Mouse (Mus musculus) ES-Bruce4 (cell line): Measurements from ENCODE around the gene Atp6v1g3. TPM values are rescaled to one million over a fixed set of nuclear protein-coding genes. Genes with fewer than 3 reads are reported as not detected.

Source experiments
- H3K27ac ChIP-seq: 2 replicates; pipeline ENCODE4 v1.5.1; 2012; ENCODE audit warnings: low read length, inconsistent platforms; ENCODE audit not compliant: insufficient read depth
- H3K27me3 ChIP-seq: 2 replicates; pipeline ENCODE4 v1.6.1; 2012; ENCODE audit warnings: mild to moderate bottlenecking, low read length, inconsistent platforms; ENCODE audit not compliant: control insufficient read depth, poor library complexity, insufficient read depth, severe bottlenecking
- H3K36me3 ChIP-seq: 2 replicates; pipeline ENCODE4 v1.6.1; 2012; ENCODE audit warnings: inconsistent platforms, mild to moderate bottlenecking, low read length, moderate library complexity; ENCODE audit not compliant: control insufficient read depth, poor library complexity, insufficient read depth, severe bottlenecking
- H3K4me1 ChIP-seq: one replicate; pipeline ENCODE4 v1.8.1; 2011; ENCODE audit warnings: low read length; ENCODE audit not compliant: control insufficient read depth, insufficient read depth
- H3K4me3 ChIP-seq: 2 replicates; pipeline ENCODE4 v1.5.1; 2011; ENCODE audit warnings: low read depth, mild to moderate bottlenecking, low read length
- H3K9ac ChIP-seq: 2 replicates; pipeline ENCODE4 v1.6.1; 2012; ENCODE audit warnings: low read depth, mild to moderate bottlenecking, inconsistent platforms; ENCODE audit not compliant: poor library complexity, severe bottlenecking
- H3K9me3 ChIP-seq: replicated peaks from 2 replicates; pipeline ENCODE4 v1.6.1; 2012; ENCODE audit warnings: mild to moderate bottlenecking, low read length, inconsistent platforms; ENCODE audit not compliant: control insufficient read depth, poor library complexity, insufficient read depth, severe bottlenecking
- CTCF ChIP-seq: IDR thresholded peaks from one replicate; pipeline ENCODE4 v1.8.1; 2011; ENCODE audit warnings: low read depth, low read length
- EP300 ChIP-seq: IDR thresholded peaks from 2 replicates; pipeline ENCODE4 v1.6.1; 2011; ENCODE audit warnings: low read depth, low read length; ENCODE audit not compliant: insufficient read depth
- POLR2A ChIP-seq: IDR thresholded peaks from one replicate; pipeline ENCODE4 v1.8.1; 2011; ENCODE audit warnings: low read length; ENCODE audit not compliant: insufficient read depth
- polyA plus RNA-seq: library from polyadenylated mRNA; stranded (reverse); fragments of >200 nt; gene quantifications from 2 replicates; pipeline ENCODE4 v1.2.4, GENCODE M21; 2011; ENCODE audit warnings: low read depth; ENCODE audit not compliant: missing spikeins, insufficient read depth, insufficient read length

Atp6v1g3 gene
- polyA plus RNA-seq = not detected in 2 replicates

- no peaks in the 10 kb centered on the region for H3K27me3 ChIP-seq
- H3K4me1 ChIP-seq = no peaks in the 10 kb centered on the region
- no peaks in the 10 kb centered on the region for H3K36me3 ChIP-seq
- no peak within 1 kb of the TSS for H3K4me3 ChIP-seq
- no peak within 1 kb of the TSS for H3K9ac ChIP-seq
- H3K9me3 ChIP-seq = no peaks in the 10 kb centered on the region
- no peak for TF ChIP-seq EP300
- TF ChIP-seq CTCF = no peak
- no peak for TF ChIP-seq POLR2A
- H3K27ac ChIP-seq = no peak within 1 kb of the TSS
Measured at GRCm38 (mm10) chr1:138273438-138273837, at the start of gene Atp6v1g3. Gene Atp6v1g3, plus strand, starts transcription at chr1:138273738.

DNA sequence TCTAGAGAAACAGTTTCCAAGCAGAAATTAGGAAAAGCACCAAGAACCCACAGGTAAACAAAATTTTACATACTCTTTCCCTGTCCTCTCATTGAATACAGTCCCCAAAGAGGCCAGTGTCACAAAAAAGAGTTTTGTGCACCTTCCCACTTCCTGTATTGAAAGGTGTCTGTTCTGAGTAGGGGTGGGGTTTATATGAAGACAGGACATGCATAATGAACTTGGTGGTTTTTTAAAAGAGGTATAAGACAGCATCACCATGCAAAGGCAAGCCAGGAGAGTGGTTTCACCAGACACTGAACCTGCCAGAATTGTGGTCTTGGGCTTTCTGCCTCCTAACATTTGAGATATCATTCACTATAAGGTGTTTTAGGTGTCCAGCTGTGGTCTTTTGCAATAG is 40.5 kb upstream of the Atp6v1g3 start:
- H3K9me3 ChIP-seq = peaks cover 6% of the 10 kb centered on the region
- H3K4me1 ChIP-seq = no peaks in the 10 kb centered on the region
- no peak overlapping the region for H3K27ac ChIP-seq
- TF ChIP-seq EP300 = no peak
- TF ChIP-seq CTCF = no peak
- TF ChIP-seq POLR2A = no peak
- H3K27me3 ChIP-seq = no peaks in the 10 kb centered on the region
- H3K9ac ChIP-seq = no peak overlapping the region
- no peak overlapping the region for H3K4me3 ChIP-seq
- no peaks in the 10 kb centered on the region for H3K36me3 ChIP-seq

- Histone ChIP-seq H3K4me3 (no peak overlapping the region), H3K9ac (no peak overlapping the region), H3K9me3 (no peaks in the 10 kb centered on the region), H3K27me3 (no peaks in the 10 kb centered on the region), H3K27ac (no peak overlapping the region), H3K36me3 (no peaks in the 10 kb centered on the region), H3K4me1 (no peaks in the 10 kb centered on the region)
- no peak for TF ChIP-seq CTCF
- TF ChIP-seq POLR2A = no peak
- TF ChIP-seq EP300 = no peak
Measured at GRCm38 (mm10) chr1:138237252-138237651, 36.3 kb upstream of the Atp6v1g3 start.

- H3K9me3 ChIP-seq = no peaks in the 10 kb centered on the region
- no peak overlapping the region for H3K4me3 ChIP-seq
- no peak for TF ChIP-seq EP300
- no peak for TF ChIP-seq POLR2A
- TF ChIP-seq CTCF = no peak
- no peaks in the 10 kb centered on the region for H3K4me1 ChIP-seq
- H3K27me3 ChIP-seq = no peaks in the 10 kb centered on the region
- no peak overlapping the region for H3K9ac ChIP-seq
- H3K27ac ChIP-seq = no peak overlapping the region
- no peaks in the 10 kb centered on the region for H3K36me3 ChIP-seq
Measured at GRCm38 (mm10) chr1:138243947-138244346, 29.6 kb upstream of the Atp6v1g3 start.

DNA sequence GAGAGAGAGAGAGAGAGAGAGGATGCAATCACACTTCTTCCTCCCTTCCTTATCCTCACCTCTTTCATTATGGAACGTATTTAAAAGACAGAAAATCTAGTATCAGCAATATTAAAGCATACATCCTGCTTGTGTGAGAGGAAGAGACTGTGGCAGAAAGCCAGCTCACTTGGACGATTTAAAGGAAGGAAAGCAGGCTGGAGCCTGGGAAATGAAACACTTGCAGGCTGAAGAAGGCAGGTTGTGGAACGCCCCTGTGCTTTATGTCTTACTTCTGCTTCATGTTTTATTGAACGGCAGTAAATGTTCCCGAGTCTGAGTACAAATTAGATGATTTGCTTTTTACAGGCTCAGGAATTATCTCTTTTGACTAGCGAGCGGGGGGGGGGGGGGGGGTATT is 29.1 kb upstream of the Atp6v1g3 start:
- no peaks in the 10 kb centered on the region for H3K27me3 ChIP-seq
- H3K4me3 ChIP-seq = no peak overlapping the region
- H3K36me3 ChIP-seq = no peaks in the 10 kb centered on the region
- no peaks in the 10 kb centered on the region for H3K4me1 ChIP-seq
- no peak for TF ChIP-seq POLR2A
- no peak for TF ChIP-seq EP300
- TF ChIP-seq CTCF = no peak
- no peaks in the 10 kb centered on the region for H3K9me3 ChIP-seq
- H3K27ac ChIP-seq = no peak overlapping the region
- H3K9ac ChIP-seq = no peak overlapping the region

- Histone ChIP-seq H3K4me1 (no peaks in the 10 kb centered on the region), H3K9ac (no peak overlapping the region), H3K27me3 (no peaks in the 10 kb centered on the region), H3K9me3 (no peaks in the 10 kb centered on the region), H3K27ac (no peak overlapping the region), H3K4me3 (no peak overlapping the region), H3K36me3 (no peaks in the 10 kb centered on the region)
- TF ChIP-seq EP300 (no peak), CTCF (no peak), POLR2A (no peak)
Measured at GRCm38 (mm10) chr1:138245103-138245502, 28.4 kb upstream of the Atp6v1g3 start.
